Mouse (Mus musculus): ENCODE measurements around the gene Arhgef3. TPM values are rescaled to one million over a fixed set of nuclear protein-coding genes. Genes with fewer than 3 reads are reported as not detected.
A peak's percentile ranks its signal among the peaks of the same experiment; 100 is the strongest.

Gene Arhgef3
- polyA plus RNA-seq, 2 experiments from 2014 or later, result 120 to 133 TPM

- peak; percentile 84 for ATAC-seq
Measured at GRCm38 (mm10) chr14:27384143-27384542, 269.4 kb downstream of the Arhgef3 start.

GRCm38 (mm10) chr14:27388616-27389015 lies 273.9 kb downstream of the Arhgef3 start:
- no peak for ATAC-seq

GRCm38 (mm10) chr14:27389722-27390121 lies 275.0 kb downstream of the Arhgef3 start:
- no peak for ATAC-seq

- ATAC-seq, result peak; percentile 67
Measured at GRCm38 (mm10) chr14:27390663-27391062, 276.0 kb downstream of the Arhgef3 start.

- ATAC-seq, result peak; percentile 32
Measured at GRCm38 (mm10) chr14:27391776-27392308, 277.1 kb downstream of the Arhgef3 start.

- ATAC-seq, result no peak
Measured at GRCm38 (mm10) chr14:27392660-27393059, 278.0 kb downstream of the Arhgef3 start.

- no peak for ATAC-seq
Measured at GRCm38 (mm10) chr14:27393806-27394205, 279.1 kb downstream of the Arhgef3 start.

- ATAC-seq, result no peak
Measured at GRCm38 (mm10) chr14:27396424-27396823, 281.7 kb downstream of the Arhgef3 start.

GRCm38 (mm10) chr14:27397526-27397925 lies 282.8 kb downstream of the Arhgef3 start:
- ATAC-seq, result no peak

GRCm38 (mm10) chr14:27400495-27400894 lies 285.8 kb downstream of the Arhgef3 start:
- no peak for ATAC-seq

GRCm38 (mm10) chr14:27401717-27402278 lies 287.1 kb downstream of the Arhgef3 start:
- no peak for ATAC-seq

- ATAC-seq, result peak; percentile 32
Measured at GRCm38 (mm10) chr14:27402332-27403250, 287.9 kb downstream of the Arhgef3 start.

GRCm38 (mm10) chr14:27405452-27405851 lies 290.8 kb downstream of the Arhgef3 start:
- ATAC-seq, result peak; percentile 77

- no peak for ATAC-seq
Measured at GRCm38 (mm10) chr14:27405947-27406346, 291.2 kb downstream of the Arhgef3 start.

GRCm38 (mm10) chr14:27408240-27408639 lies 293.5 kb downstream of the Arhgef3 start:
- ATAC-seq, result no peak

- ATAC-seq, result no peak
Measured at GRCm38 (mm10) chr14:27409662-27410061, 295.0 kb downstream of the Arhgef3 start.

GRCm38 (mm10) chr14:27411492-27411891 lies 296.8 kb downstream of the Arhgef3 start:
- ATAC-seq, result no peak

GRCm38 (mm10) chr14:27412699-27413098 lies 298.0 kb downstream of the Arhgef3 start:
- ATAC-seq, result peak; percentile 79

GRCm38 (mm10) chr14:27413961-27414360 lies 299.3 kb downstream of the Arhgef3 start:
- peak; percentile 64 for ATAC-seq

GRCm38 (mm10) chr14:27420816-27421215 lies 306.1 kb downstream of the Arhgef3 start:
- ATAC-seq, result no peak

GRCm38 (mm10) chr14:27422301-27422700 lies 307.6 kb downstream of the Arhgef3 start:
- ATAC-seq, result no peak

GRCm38 (mm10) chr14:27428573-27428972 lies 313.9 kb downstream of the Arhgef3 start, which contains the start of gene Fam208a:
Gene Fam208a (plus strand): TSS chr14:27428834.
- peak; percentile 88 for ATAC-seq

GRCm38 (mm10) chr14:27428973-27429711 lies 314.4 kb downstream of the Arhgef3 start:
- peak; percentile 71 for ATAC-seq
